Mouse (Mus musculus) kidney, adult 2 months (tissue): Measurements from ENCODE around the gene Gsdmc3. TPM values are rescaled to one million over a fixed set of nuclear protein-coding genes. Genes with fewer than 3 reads are reported as not detected.
"Not testable (repeated sequence)": the region's sequence is repeated elsewhere in the genome, so short reads cannot be mapped to it uniquely, and the experiment has no call there.

Source experiments
- DNase-seq: peaks from one replicate; pipeline ENCODE4 v3.0.0; 2021
- H3K27ac ChIP-seq: fragments of 200-500 bp; 2 replicates; pipeline ENCODE4 v1.5.1; 2012; ENCODE audit warnings: low read depth, low read length, control low read depth, inconsistent platforms; ENCODE audit not compliant: insufficient read depth
- H3K27me3 ChIP-seq: fragments of 200-500 bp; replicated peaks from 2 replicates; pipeline ENCODE4 v1.6.1; 2012; ENCODE audit warnings: mild to moderate bottlenecking, moderate library complexity, low read length, inconsistent platforms; ENCODE audit not compliant: control insufficient read depth, insufficient read depth
- H3K36me3 ChIP-seq: fragments of 200-500 bp; 2 replicates; pipeline ENCODE4 v1.6.1; 2012; ENCODE audit warnings: mild to moderate bottlenecking, moderate library complexity, low read length, inconsistent platforms; ENCODE audit not compliant: control insufficient read depth, insufficient read depth
- H3K4me1 ChIP-seq: fragments of 200-500 bp; 2 replicates; pipeline ENCODE4 v1.6.1; 2011; ENCODE audit warnings: low read length; ENCODE audit not compliant: control insufficient read depth, insufficient read depth
- H3K4me3 ChIP-seq: fragments of 200-500 bp; 2 replicates; pipeline ENCODE4 v1.5.1; 2011; ENCODE audit warnings: mild to moderate bottlenecking, low read depth, low read length, control low read depth; ENCODE audit not compliant: insufficient read depth
- CTCF ChIP-seq: fragments of 200-500 bp; conservative IDR thresholded peaks from 2 replicates; pipeline ENCODE4 v1.5.1; 2011; ENCODE audit warnings: low read depth, mild to moderate bottlenecking, control low read depth, low read length, moderate library complexity, mixed read lengths; ENCODE audit not compliant: insufficient read depth, insufficient read length
- POLR2A ChIP-seq: fragments of 200-500 bp; IDR thresholded peaks from one replicate; pipeline ENCODE4 v1.6.1; 2011; ENCODE audit warnings: low read depth, low read length, control low read depth
- WGBS: fragments of 180-500 bp; shearing (Covaris S2); methylation state at CpG from one replicate; pipeline ENCODE4 v1.1.7; 2018; 5-methylcytosine and 5-hydroxymethylcytosine counted together
- polyA plus RNA-seq: library from polyadenylated mRNA; depleted of rRNA; stranded (reverse); fragments of >200 nt; gene quantifications from 2 replicates; pipeline ENCODE4 v1.2.3, GENCODE M21; 2012; rRNA removed

The Gsdmc3 gene
- polyA plus RNA-seq = 2.1 and 2.3 TPM in 2 replicates

DNA sequence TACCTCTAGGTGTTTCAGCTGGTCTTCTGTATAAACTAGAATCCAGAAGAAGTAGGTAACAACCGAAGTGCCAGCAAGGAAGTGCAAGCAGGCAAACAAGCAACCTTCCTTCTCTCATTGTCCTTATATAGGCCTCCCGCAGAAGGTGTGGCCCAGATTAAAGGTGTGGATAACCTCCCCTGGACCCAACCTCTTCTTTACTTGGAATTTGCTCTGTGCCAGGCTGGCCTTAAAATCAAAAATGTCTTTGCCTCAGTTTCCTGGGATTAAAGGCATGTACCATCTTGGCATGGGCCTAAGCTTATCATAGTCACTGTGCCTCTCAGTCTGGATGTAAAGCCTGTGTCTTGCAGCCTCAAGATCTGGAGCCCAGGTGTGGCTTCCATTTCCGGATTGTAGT is at the start of gene Gsdmc3:
Gene Gsdmc3 (minus strand): TSS at position 101 of the 400 bp plus-strand sequence.
- not testable (repeated sequence) for DNase-seq, H3K4me3 ChIP-seq, H3K36me3 ChIP-seq, H3K27me3 ChIP-seq, H3K4me1 ChIP-seq, H3K27ac ChIP-seq
- WGBS = 87% methylated on average over 1 of the region's 3 CpGs

DNA sequence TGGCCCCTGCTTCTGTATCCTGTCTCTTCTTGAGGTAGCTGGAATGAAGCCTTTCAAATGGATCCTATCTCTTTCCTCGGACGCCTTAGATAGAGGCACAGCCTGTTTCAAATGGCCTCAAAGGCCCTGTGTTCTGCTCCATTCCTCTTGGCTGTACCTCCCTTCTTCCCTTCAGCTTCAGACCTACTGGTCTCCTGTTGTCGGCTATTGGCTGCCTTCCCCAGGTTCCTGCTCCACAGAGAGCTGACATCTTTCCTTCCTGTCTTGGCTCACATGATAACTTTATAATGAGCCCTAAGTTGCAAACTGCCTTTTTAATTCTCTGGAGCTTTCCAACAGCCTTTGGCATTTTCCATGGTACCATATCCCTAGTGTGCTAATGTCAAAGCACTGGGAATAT is 47.8 kb upstream of the Gsdmc3 start:
- no peaks in the 10 kb centered on the region for H3K27me3 ChIP-seq

DNA sequence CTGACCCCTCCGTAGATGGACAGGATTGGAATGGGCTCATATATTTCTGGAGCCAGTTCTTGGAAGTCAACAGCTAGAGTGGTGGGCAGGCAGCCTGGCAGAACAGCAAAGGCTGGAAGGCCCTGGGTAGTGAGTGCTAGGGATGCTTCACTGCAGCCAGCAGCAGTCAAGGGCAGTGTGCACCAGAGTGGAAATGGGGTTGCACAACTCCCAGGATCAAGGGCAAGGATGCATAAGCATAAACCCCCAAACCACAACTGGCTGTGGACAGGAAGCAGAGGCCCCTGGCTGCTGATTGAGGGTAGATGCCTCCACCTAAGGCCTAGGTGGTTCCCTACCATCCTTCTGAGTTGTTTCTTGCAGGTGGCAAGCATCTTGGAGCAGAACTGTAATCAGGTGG is 46.1 kb upstream of the Gsdmc3 start:
- DNase-seq = no peak
- WGBS = 41% methylated on average over 1 of the region's 1 CpGs
- H3K27me3 ChIP-seq = no peaks in the 10 kb centered on the region
- H3K4me1 ChIP-seq = no peaks in the 10 kb centered on the region
- no peak for TF ChIP-seq POLR2A
- TF ChIP-seq CTCF = no peak
- H3K36me3 ChIP-seq = no peaks in the 10 kb centered on the region
- no peak overlapping the region for H3K4me3 ChIP-seq
- no peak overlapping the region for H3K27ac ChIP-seq

More for the DNA sequence above, 47.8 kb upstream of the Gsdmc3 start:
- DNase-seq = no peak
- Histone ChIP-seq H3K36me3 (no peaks in the 10 kb centered on the region), H3K4me1 (no peaks in the 10 kb centered on the region), H3K27ac (no peak overlapping the region), H3K4me3 (no peak overlapping the region)
- TF ChIP-seq CTCF (no peak), POLR2A (no peak)
- WGBS = 87% methylated on average over 3 of the region's 3 CpGs

DNA sequence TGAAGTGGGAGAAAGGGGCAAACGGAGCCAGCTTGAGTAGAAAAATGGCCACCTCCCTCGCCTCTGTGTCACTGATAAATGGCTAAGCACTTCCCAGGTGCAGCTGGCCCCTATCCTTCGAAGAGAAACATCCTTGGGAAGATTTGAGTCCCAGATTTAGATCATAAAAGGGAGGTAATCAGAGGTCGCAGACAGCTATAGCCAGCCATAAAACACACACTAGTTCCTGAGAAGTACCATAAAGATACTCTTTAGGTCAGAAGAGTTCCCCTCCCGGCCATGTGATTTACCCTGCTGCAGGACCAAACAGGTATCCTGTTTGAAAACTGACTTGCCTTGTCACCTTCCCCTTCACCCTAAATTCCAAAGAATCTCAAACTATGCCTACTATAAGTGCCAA is 43.3 kb upstream of the Gsdmc3 start:
- H3K4me1 ChIP-seq, H3K4me3 ChIP-seq, H3K27ac ChIP-seq, DNase-seq, H3K36me3 ChIP-seq, H3K27me3 ChIP-seq: not testable (repeated sequence)
- 10% methylated on average over 2 of the region's 5 CpGs for WGBS

DNA sequence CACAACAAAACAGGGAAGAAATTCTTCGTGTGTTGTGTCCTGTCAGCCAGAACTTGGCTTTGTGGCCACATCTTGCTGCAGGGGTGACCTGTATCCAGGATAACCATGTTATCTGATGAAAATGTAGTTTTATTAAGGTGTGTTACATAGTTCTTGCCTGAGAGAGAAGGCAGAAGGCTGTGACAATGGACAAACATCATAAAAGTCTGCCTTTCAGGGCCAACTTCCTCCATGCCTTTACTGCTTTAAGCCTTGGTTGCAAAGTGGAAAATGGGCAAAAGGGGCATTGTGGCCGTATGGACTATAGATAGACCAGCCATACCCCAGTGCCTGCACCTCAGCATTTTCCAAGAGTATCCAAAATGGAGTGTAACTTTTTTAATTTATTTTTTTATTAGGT is 41.4 kb upstream of the Gsdmc3 start:
- 75% methylated on average over 2 of the region's 2 CpGs for WGBS

DNA sequence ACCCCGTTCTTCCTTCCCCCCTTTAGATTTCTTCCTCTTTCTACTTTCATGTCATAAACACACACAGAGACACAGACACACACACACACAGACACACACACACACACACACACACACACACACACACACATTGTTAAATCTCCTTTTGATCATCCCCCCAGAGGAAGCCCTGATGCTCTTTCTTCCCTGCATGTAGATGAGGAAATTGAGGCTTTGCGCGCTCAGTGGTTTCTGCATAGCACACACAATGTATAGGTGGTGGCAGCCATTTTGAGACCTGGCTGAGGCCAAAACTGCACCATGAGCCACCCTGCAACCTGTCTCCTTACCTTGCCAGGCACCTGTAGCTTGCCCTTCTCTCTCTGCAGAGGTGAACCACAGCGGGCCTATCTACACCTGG is 38.2 kb upstream of the Gsdmc3 start:
- not testable (repeated sequence) for H3K4me3 ChIP-seq, H3K27ac ChIP-seq, H3K27me3 ChIP-seq, H3K4me1 ChIP-seq, DNase-seq, H3K36me3 ChIP-seq
- 86% methylated on average over 4 of the region's 4 CpGs for WGBS

More for the DNA sequence above, 41.4 kb upstream of the Gsdmc3 start:
- H3K4me3 ChIP-seq, H3K4me1 ChIP-seq, H3K36me3 ChIP-seq, H3K27ac ChIP-seq, DNase-seq, H3K27me3 ChIP-seq: not testable (repeated sequence)

DNA sequence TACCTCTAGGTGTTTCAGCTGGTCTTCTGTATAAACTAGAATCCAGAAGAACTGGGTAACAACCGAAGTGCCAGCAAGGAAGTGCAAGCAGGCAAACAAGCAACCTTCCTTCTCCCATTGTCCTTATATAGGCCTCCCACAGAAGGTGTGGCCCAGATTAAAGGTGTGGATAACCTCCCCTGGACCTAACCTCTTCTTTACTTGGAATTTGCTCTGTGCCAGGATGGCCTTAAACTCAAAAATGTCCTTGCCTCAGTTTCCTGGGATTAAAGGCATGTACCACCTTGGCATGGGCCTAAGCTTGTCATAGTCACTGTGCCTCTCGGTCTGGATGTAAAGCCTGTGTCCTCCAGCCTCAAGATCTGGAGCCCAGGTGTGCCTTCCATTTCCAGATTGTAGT is 33.8 kb upstream of the Gsdmc3 start, which contains the start of gene Gsdmc4:
Gene Gsdmc4 (minus strand): TSS at position 101 of the 400 bp plus-strand sequence.
- H3K4me1 ChIP-seq, H3K27me3 ChIP-seq, H3K4me3 ChIP-seq, DNase-seq, H3K36me3 ChIP-seq, H3K27ac ChIP-seq: not testable (repeated sequence)
- WGBS = 88% methylated on average over 2 of the region's 2 CpGs

DNA sequence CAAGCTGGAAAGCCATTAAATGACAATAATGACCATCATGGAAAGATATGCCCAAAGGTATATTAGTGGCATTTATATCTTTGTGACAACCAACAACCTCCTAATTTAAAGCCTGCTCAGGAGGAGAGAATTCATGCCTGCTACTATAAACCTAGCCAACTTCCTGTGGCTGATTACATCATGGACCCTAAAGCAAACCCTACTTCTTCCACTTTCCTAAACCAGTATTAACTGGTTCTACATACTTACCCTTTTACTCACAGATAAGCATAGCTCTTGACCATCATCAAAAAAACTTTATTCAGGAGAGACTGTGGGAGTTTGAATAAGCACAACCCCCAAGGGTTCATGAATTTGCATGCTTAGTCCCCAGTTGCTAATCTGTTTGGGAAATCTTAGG is 31.5 kb upstream of the Gsdmc3 start:
- not testable (repeated sequence) for DNase-seq, H3K4me1 ChIP-seq

More for the DNA sequence above, 31.5 kb upstream of the Gsdmc3 start:
- H3K27ac ChIP-seq, H3K27me3 ChIP-seq, H3K36me3 ChIP-seq, H3K4me3 ChIP-seq: not testable (repeated sequence)
